Mouse (Mus musculus) heart, embryonic 14.5 days (tissue): ENCODE data around the gene Ccdc9b. TPM values are rescaled to one million over a fixed set of nuclear protein-coding genes. Genes with fewer than 3 reads are reported as not detected.

Experiments
- ATAC-seq: fragments of 200-750 bp; cut with Nextera tagmentation; 2 replicates; pipeline ENCODE4 v1.8.0; 2017; ENCODE audit warnings: low read depth, moderate TSS enrichment; ENCODE audit not compliant: insufficient number of reproducible peaks, insufficient read depth, low FRiP score
- H3K27ac ChIP-seq, 2 experiments: fragments of 200-500 bp in 1 of 2; fragments of 300-500 bp in 1 of 2; sonication (generic) in 1 of 2; replicated peaks in 1 of 2; 2 replicates each; pipeline ENCODE4 v1.5.1; 2012 to 2014; ENCODE audit warnings: low read depth in 2 of 2, low read length in 2 of 2, control low read depth in 1 of 2, mild to moderate bottlenecking in 1 of 2, mixed read lengths in 1 of 2; ENCODE audit not compliant: control insufficient read depth in 1 of 2, insufficient read depth in 1 of 2
- H3K27me3 ChIP-seq: fragments of 300-500 bp; sonication (generic); 2 replicates; pipeline ENCODE4 v1.6.1; 2014; ENCODE audit warnings: mild to moderate bottlenecking, low read length, control low read depth; ENCODE audit not compliant: control insufficient read depth, insufficient read depth
- H3K36me3 ChIP-seq: fragments of 300-500 bp; sonication (generic); 2 replicates; pipeline ENCODE4 v1.6.1; 2014; ENCODE audit warnings: mild to moderate bottlenecking, control low read depth, low read length, mixed read lengths; ENCODE audit not compliant: control insufficient read depth, insufficient read depth
- H3K4me1 ChIP-seq, 2 experiments: fragments of 200-500 bp in 1 of 2; fragments of 300-500 bp in 1 of 2; sonication (generic) in 1 of 2; 2 replicates each; pipeline ENCODE4 v1.6.1; 2012 to 2014; ENCODE audit warnings: low read length in 2 of 2, control low read depth in 1 of 2, mixed read lengths in 1 of 2; ENCODE audit not compliant: control insufficient read depth in 2 of 2, insufficient read depth in 2 of 2
- H3K4me2 ChIP-seq: fragments of 300-500 bp; sonication (generic); 2 replicates; pipeline ENCODE4 v1.6.1; 2014; ENCODE audit warnings: mild to moderate bottlenecking, low read length
- H3K4me3 ChIP-seq, 2 experiments: fragments of 200-500 bp in 1 of 2; fragments of 300-500 bp in 1 of 2; sonication (generic) in 1 of 2; 2 replicates each; pipeline ENCODE4 v1.5.1; 2012 to 2014; ENCODE audit warnings: low read length in 2 of 2, mild to moderate bottlenecking in 2 of 2, control low read depth in 1 of 2, low read depth in 1 of 2, moderate library complexity in 1 of 2; ENCODE audit not compliant: control insufficient read depth in 1 of 2, insufficient read depth in 1 of 2
- H3K9ac ChIP-seq: fragments of 300-500 bp; sonication (generic); 2 replicates; pipeline ENCODE4 v1.6.1; 2014; ENCODE audit warnings: mild to moderate bottlenecking, low read length
- H3K9me3 ChIP-seq: fragments of 300-500 bp; sonication (generic); 2 replicates; pipeline ENCODE4 v1.6.1; 2016; ENCODE audit warnings: low read length, control low read depth; ENCODE audit not compliant: control insufficient read depth
- WGBS: fragments of 180-500 bp; shearing (Covaris S2); extraction: QIAGEN DNeasy Blood & Tissue Kit; methylation state at CpG from one replicate; pipeline ENCODE4 v1.1.7; 2014; 5-methylcytosine and 5-hydroxymethylcytosine counted together
- polyA plus RNA-seq: library from polyadenylated mRNA; unstranded; fragments of >200 nt; fragmentation: Nextera tagmentation; extraction: Ambion mirVana; gene quantifications from 2 replicates; pipeline ENCODE4 v1.2.1, GENCODE M21; 2014

The Ccdc9b gene
- polyA plus RNA-seq, 1 experiment from 2014 or later = 2.2 TPM

DNA sequence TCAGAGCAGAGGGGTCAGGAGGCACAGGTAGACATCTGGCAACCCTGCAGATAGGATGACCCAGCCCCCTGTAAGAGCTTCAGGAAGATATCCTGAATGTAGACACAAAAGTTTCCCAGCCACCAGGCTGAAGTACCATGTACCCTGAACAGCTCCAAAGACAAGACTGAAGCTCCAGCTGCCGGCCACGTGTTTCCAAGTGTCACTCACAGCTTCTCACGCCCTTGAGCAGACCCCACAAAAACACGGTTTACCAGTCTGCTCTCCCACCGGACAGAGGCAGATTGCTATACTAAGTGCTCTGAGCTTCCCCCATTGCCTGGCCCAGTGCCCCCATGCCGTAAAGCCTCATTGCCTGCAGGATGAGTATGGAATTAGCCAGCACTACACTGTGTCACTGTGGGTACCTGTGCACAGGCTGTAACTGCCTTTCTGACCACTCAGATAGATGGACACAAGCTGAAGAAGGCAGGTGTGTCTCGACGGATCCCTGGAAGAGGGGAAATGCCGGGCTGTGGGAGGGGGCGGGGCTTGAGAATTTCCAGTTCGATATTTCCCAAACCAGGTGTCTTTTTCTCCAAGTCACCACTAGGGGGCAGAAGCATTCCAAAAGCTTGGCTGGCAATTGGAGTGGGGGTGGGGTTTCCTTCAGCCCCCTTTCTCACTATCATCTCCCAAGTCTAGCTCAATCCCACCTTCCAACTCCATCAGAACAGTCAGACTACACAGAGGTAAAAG, 1.8 kb upstream of the Ccdc9b start:
- Histone ChIP-seq H3K9me3 (no peaks in the 10 kb centered on the region), H3K4me3 (no peak overlapping the region), H3K27ac (peak overlapping the region; percentile 12 to 39; a peak in 2 of 4 replicates), H3K9ac (0 out of 2 replicates have a peak overlapping the region, but pooled peaks have one; percentile 27), H3K36me3 (peaks cover 4% of the 10 kb centered on the region; the same call in 1 of the 2 replicates), H3K4me2 (peak overlapping the region; percentile 9; the same call in 1 of the 2 replicates), H3K4me1 (peaks cover 43 to 44% of the 10 kb centered on the region in 2 experiments), H3K27me3 (no peaks in the 10 kb centered on the region)
- no peak for ATAC-seq
- WGBS = 23% methylated on average over 11 of the region's 11 CpGs

DNA sequence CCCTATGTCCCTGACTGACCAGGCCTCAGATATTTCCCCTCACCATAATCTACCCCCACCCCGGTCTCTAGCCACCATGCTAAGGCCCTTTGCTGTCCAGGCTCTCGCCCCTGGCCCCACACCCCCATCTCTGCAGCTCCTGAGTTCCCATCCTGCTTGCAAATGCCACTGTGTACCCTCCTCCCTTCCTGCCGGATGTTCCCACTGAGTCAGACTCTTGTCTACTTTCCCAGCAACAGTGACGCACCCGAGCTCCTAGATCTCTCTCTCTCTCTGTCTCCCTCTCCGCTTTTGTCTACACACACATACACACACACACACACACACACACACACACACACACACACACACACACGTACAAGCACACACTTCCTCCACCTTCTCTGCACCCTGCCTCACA, 1.0 kb upstream of the Ccdc9b start:
- Histone ChIP-seq H3K9me3 (no peaks in the 10 kb centered on the region), H3K36me3 (peaks cover 5% of the 10 kb centered on the region), H3K4me2 (no peak overlapping the region), H3K4me3 (no peak overlapping the region), H3K27ac (peak overlapping the region; percentile 98), H3K27me3 (no peaks in the 10 kb centered on the region), H3K4me1 (peaks cover 43 to 44% of the 10 kb centered on the region in 2 experiments), H3K9ac (peak overlapping the region; percentile 28; the same call in 1 of the 2 replicates)
- WGBS = 66% methylated on average over 7 of the region's 7 CpGs
- 0 out of 2 replicates have a peak, but pooled peaks have one; percentile 5 for ATAC-seq

DNA sequence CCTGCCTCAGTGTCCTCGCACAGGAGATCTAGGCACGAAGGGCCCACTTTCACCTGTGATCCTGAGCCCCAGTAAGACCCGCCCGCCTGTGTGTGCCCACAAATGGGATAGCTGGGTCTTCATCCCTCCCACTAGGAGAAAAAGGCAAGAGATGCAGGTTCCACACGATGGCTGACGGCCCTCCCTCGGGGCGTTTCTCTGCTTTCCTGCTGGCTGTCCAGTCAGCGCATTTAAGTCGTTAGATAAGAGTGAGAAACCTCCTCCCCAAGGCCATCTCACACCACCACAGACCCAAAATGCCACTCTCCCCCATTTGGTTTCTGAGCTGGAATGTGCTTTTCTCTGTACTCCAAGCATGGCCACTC, 305 bp upstream of the Ccdc9b start:
- H3K27ac ChIP-seq = peak overlapping the region; percentile 98
- no peak for ATAC-seq
- H3K27me3 ChIP-seq = no peaks in the 10 kb centered on the region
- 8% methylated on average over 10 of the region's 10 CpGs for WGBS
- peaks cover 11% of the 10 kb centered on the region for H3K36me3 ChIP-seq
- peak overlapping the region in 1 of 2 experiments; percentile 35; a peak in 1 of 4 replicates for H3K4me3 ChIP-seq
- peaks cover 43 to 44% of the 10 kb centered on the region in 2 experiments for H3K4me1 ChIP-seq
- H3K9ac ChIP-seq = peak overlapping the region; percentile 78; the same call in 1 of the 2 replicates
- peak overlapping the region; percentile 71 for H3K4me2 ChIP-seq
- H3K9me3 ChIP-seq = no peaks in the 10 kb centered on the region

DNA sequence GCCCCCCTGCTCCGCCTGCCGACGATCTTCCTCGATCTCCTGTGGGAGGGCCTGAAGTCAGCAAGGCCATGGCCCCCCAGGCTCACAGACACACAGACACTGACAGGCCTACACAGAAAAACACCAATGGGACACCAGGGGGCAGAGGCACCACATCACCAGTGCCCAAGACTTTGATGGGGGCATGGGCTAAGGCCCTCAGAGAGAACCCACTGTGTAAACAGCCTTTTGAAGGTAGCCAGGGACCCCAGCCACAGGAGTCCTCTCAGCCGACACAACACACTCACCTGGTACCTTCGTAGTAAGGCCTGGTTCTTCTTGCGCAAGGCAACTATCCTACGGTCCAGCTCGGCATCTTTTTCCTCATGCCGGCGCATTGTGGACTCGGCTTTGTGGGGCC, 1.1 kb downstream of the Ccdc9b start:
- 71% methylated on average over 12 of the region's 12 CpGs for WGBS
- H3K27ac ChIP-seq = peak overlapping the region; percentile 98
- no peaks in the 10 kb centered on the region; the same call in 1 of the 2 replicates for H3K27me3 ChIP-seq
- peak overlapping the region; percentile 71 for H3K4me2 ChIP-seq
- peak overlapping the region; percentile 78 for H3K9ac ChIP-seq
- peaks cover 43 to 44% of the 10 kb centered on the region in 2 experiments for H3K4me1 ChIP-seq
- H3K4me3 ChIP-seq = peak overlapping the region; percentile 35 to 43; a peak in 2 of 4 replicates
- H3K9me3 ChIP-seq = no peaks in the 10 kb centered on the region
- no peak for ATAC-seq
- peaks cover 20% of the 10 kb centered on the region for H3K36me3 ChIP-seq

DNA sequence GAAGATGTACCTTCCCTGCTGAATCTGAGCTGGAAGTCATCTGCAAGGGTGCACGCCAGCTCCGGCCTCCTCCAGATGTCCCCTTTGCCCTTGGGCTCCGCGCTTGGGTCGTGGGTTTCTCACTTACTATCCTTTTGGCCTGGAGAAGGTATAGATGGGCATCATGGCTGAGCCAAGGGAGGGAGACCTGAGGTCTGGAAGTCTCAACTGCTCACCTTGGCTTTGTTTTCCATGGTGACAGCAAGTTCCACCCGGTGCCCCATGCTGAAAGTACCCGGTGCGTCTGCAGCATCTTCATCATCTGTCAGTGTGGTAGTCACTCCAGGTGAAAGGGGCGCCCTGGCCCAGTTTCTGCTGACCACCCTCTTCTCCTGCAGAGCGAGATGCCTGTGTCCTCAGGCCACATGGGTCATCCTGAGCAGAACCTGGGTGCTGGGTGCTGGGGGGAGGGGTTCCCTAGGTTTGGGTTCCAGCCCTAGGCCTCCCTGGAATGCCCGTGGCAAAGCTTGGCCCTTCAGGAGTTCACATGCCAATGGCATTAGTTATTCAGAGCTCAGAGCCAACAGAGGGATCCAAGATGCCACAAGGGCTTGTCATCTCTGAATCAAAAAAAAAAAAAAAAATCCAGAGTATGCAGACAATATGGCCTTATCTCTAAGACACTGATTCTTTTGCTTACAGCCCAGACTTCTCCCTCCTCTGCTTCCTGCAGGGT, 2.0 kb downstream of the Ccdc9b start:
- H3K9ac ChIP-seq = peak overlapping the region; percentile 78
- no peaks in the 10 kb centered on the region; the same call in 1 of the 2 replicates for H3K27me3 ChIP-seq
- no peak overlapping the region for H3K27ac ChIP-seq
- H3K4me2 ChIP-seq = peak overlapping the region; percentile 71; the same call in 1 of the 2 replicates
- peaks cover 20% of the 10 kb centered on the region for H3K36me3 ChIP-seq
- ATAC-seq = no peak
- 83% methylated on average over 11 of the region's 11 CpGs for WGBS
- H3K4me3 ChIP-seq = no peak overlapping the region
- no peaks in the 10 kb centered on the region for H3K9me3 ChIP-seq
- H3K4me1 ChIP-seq = peaks cover 43 to 44% of the 10 kb centered on the region in 2 experiments

DNA sequence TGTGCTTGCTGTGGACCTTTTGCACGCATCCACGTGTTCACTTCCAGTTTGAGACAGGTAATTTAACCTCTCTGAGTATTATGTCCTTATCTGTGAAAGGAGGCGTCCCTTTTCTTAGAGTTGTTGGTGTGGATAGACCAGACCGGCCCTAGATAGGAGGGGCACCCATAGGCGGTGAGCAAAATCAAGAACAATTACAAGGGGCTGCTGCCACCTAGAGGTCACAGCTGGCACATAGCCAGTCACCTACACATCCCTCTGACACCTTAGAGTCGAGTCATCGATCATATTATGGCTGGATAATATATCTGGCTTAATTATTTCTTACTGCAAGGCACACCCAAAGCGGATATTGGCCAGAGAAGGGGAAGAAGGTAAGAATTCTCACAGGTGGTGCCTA, 2.6 kb downstream of the Ccdc9b start:
- no peaks in the 10 kb centered on the region; the same call in 1 of the 2 replicates for H3K27me3 ChIP-seq
- ATAC-seq = 0 out of 2 replicates have a peak, but pooled peaks have one; percentile 11
- peaks cover 20% of the 10 kb centered on the region for H3K36me3 ChIP-seq
- H3K9ac ChIP-seq = no peak overlapping the region
- H3K4me1 ChIP-seq = peaks cover 43 to 44% of the 10 kb centered on the region in 2 experiments
- 8% methylated on average over 8 of the region's 8 CpGs for WGBS
- no peak overlapping the region for H3K27ac ChIP-seq
- H3K4me3 ChIP-seq = no peak overlapping the region
- peak overlapping the region; percentile 8; the same call in 1 of the 2 replicates for H3K4me2 ChIP-seq
- no peaks in the 10 kb centered on the region for H3K9me3 ChIP-seq

DNA sequence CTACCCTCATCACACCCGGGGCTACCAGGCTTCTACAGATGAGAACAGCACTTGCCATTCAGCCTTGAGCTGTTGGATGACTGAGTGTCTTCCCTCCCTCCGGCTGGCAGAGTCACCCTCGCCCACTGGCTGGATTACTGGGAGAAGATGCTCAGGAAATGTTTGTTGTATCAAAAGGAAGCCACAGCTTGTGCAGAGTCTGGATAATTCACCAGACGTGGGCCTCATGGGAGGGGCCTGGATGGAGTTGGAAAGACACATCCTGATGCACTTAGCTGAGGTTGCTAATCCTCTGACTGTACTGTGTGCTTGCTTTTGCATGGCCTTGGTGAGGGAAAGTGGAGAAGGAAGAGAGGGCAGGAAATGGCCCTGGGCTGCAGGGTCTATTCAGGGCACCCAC, 6.4 kb downstream of the Ccdc9b start:
- Histone ChIP-seq H3K4me2 (no peak overlapping the region), H3K27me3 (no peaks in the 10 kb centered on the region; the same call in 1 of the 2 replicates), H3K4me3 (no peak overlapping the region), H3K9ac (no peak overlapping the region), H3K9me3 (no peaks in the 10 kb centered on the region), H3K4me1 (peaks cover 30 to 35% of the 10 kb centered on the region in 2 experiments), H3K27ac (no peak overlapping the region), H3K36me3 (peaks cover 20% of the 10 kb centered on the region)
- ATAC-seq = no peak
- WGBS = 74% methylated on average over 4 of the region's 4 CpGs
